Mouse (Mus musculus): ENCODE results near the gene Mvb12a. TPM values are rescaled to one million over a fixed set of nuclear protein-coding genes. Genes with fewer than 3 reads are reported as not detected.

The Mvb12a gene
- polyA plus RNA-seq, 1 experiment from 2014 or later: 50.1 TPM

DNA sequence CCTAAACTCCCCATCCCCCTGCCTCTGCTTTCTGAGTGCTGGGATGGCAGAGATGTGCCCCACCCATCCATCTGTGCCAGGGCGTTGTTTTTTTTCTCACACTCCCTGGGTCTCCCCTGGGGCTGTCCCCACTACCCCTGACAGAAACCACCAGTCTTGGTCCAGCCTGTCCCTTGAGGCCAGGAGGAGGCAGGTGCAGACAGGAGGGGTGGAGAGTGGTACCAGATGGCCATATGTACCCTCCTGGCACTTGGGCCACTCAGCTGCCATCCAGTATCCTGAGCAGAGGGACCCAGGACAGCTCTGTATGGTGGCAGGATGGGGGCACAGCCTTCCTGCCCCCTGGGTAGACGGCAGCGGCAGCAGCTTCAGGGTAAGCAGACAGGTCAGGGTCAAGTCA is 54.7 kb downstream of the Mvb12a start, which contains the start of gene Fam129c:
Gene Fam129c (plus strand): TSS at position 198 of the 400 bp plus-strand sequence.
- DNase-seq (ENCODE audit: low spot score) (no peak), ATAC-seq (replicated peaks; ENCODE audit: low FRiP score) (no peak)
- 94% methylated on average over 3 of the region's 3 CpGs for WGBS
- no peaks in the 10 kb centered on the region for H3K9me3 ChIP-seq (ENCODE audit: control insufficient read depth, low read length)
- H3K27me3 ChIP-seq (ENCODE audit: control insufficient read depth, insufficient read depth, low read length): peaks cover 14% of the 10 kb centered on the region
- H3K4me1 ChIP-seq (replicated peaks; ENCODE audit: control insufficient read depth, insufficient read depth, low read length): peaks cover 7% of the 10 kb centered on the region
- no peak within 1 kb of the TSS for H3K27ac ChIP-seq (ENCODE audit: low read depth, low read length)
- H3K36me3 ChIP-seq (ENCODE audit: control insufficient read depth, insufficient read depth, low read length): no peaks in the 10 kb centered on the region
- H3K4me2 ChIP-seq (ENCODE audit: low read depth, low read length, severe bottlenecking): no peak within 1 kb of the TSS
- no peak within 1 kb of the TSS for H3K9ac ChIP-seq (ENCODE audit: low read length)
- no peak within 1 kb of the TSS for H3K4me3 ChIP-seq (ENCODE audit: low read depth, low read length)

Other genes with a start within 250 kb of the Mvb12a start
- 69.3 and 82.5 TPM in 2 replicates for gene Use1, start 176.1 kb upstream of the Mvb12a start, polyA plus RNA-seq (2014; fragmentation: Nextera tagmentation; extraction: Ambion mirVana)
- gene Ocel1, start 171.6 kb upstream of the Mvb12a start, polyA plus RNA-seq (2014; fragmentation: Nextera tagmentation; extraction: Ambion mirVana): 2.9 and 3.3 TPM in 2 replicates
- gene Nr2f6, start 161.0 kb upstream of the Mvb12a start, polyA plus RNA-seq (2014; fragmentation: Nextera tagmentation; extraction: Ambion mirVana): 49.1 and 51.4 TPM in 2 replicates
- 4.2 and 4.5 TPM in 2 replicates for gene Ushbp1, start 147.1 kb upstream of the Mvb12a start, polyA plus RNA-seq (2014; fragmentation: Nextera tagmentation; extraction: Ambion mirVana)
- gene Babam1, start 146.1 kb upstream of the Mvb12a start, polyA plus RNA-seq (2014; fragmentation: Nextera tagmentation; extraction: Ambion mirVana): 106 and 119 TPM in 2 replicates
- 38.7 and 42.2 TPM in 2 replicates for gene Ankle1, start 136.9 kb upstream of the Mvb12a start, polyA plus RNA-seq (2014; fragmentation: Nextera tagmentation; extraction: Ambion mirVana)
- gene Abhd8, start 79.3 kb upstream of the Mvb12a start, polyA plus RNA-seq (2014; fragmentation: Nextera tagmentation; extraction: Ambion mirVana): 76.6 and 76.7 TPM in 2 replicates
- gene Mrpl34, start 78.0 kb upstream of the Mvb12a start, polyA plus RNA-seq (2014; fragmentation: Nextera tagmentation; extraction: Ambion mirVana): 186 TPM in 2 replicates
- 133 and 146 TPM in 2 replicates for gene Dda1, start 73.7 kb upstream of the Mvb12a start, polyA plus RNA-seq (2014; fragmentation: Nextera tagmentation; extraction: Ambion mirVana)
- 5.7 and 9.3 TPM in 2 replicates for gene Ano8, start 57.0 kb upstream of the Mvb12a start, polyA plus RNA-seq (2014; fragmentation: Nextera tagmentation; extraction: Ambion mirVana)
- 7.9 and 10.8 TPM in 2 replicates for gene Gtpbp3, start 54.8 kb upstream of the Mvb12a start, polyA plus RNA-seq (2014; fragmentation: Nextera tagmentation; extraction: Ambion mirVana)
- gene Plvap, start 31.2 kb upstream of the Mvb12a start, polyA plus RNA-seq (2014; fragmentation: Nextera tagmentation; extraction: Ambion mirVana): 42.5 and 43.4 TPM in 2 replicates
- 0.29 TPM in 1 of 2 replicates, not detected in the other for gene Ccdc194, start 17.2 kb upstream of the Mvb12a start, polyA plus RNA-seq (2014; fragmentation: Nextera tagmentation; extraction: Ambion mirVana)
- gene Bst2, start 5.5 kb upstream of the Mvb12a start, polyA plus RNA-seq (2014; fragmentation: Nextera tagmentation; extraction: Ambion mirVana): 3.1 and 4.9 TPM in 2 replicates
- gene Tmem221, start 15.9 kb downstream of the Mvb12a start, polyA plus RNA-seq (2014; fragmentation: Nextera tagmentation; extraction: Ambion mirVana): 0.15 TPM in 1 of 2 replicates, not detected in the other
- gene Nxnl1, start 23.7 kb downstream of the Mvb12a start, polyA plus RNA-seq (2014; fragmentation: Nextera tagmentation; extraction: Ambion mirVana): not detected in 2 replicates
- 18.4 and 19.1 TPM in 2 replicates for gene Slc27a1, start 26.0 kb downstream of the Mvb12a start, polyA plus RNA-seq (2014; fragmentation: Nextera tagmentation; extraction: Ambion mirVana)
- 218 and 238 TPM in 2 replicates for gene Pgls, start 49.3 kb downstream of the Mvb12a start, polyA plus RNA-seq (2014; fragmentation: Nextera tagmentation; extraction: Ambion mirVana)
- 3.2 and 4.3 TPM in 2 replicates for gene Fam129c, start 54.7 kb downstream of the Mvb12a start, polyA plus RNA-seq (2014; fragmentation: Nextera tagmentation; extraction: Ambion mirVana)
- gene Colgalt1, start 68.1 kb downstream of the Mvb12a start, polyA plus RNA-seq (2014; fragmentation: Nextera tagmentation; extraction: Ambion mirVana): 41.8 and 48.6 TPM in 2 replicates
- 6.5 and 6.6 TPM in 2 replicates for gene Unc13a, start 128.8 kb downstream of the Mvb12a start, polyA plus RNA-seq (2014; fragmentation: Nextera tagmentation; extraction: Ambion mirVana)
- 2.3 TPM in 2 replicates for gene Jak3, start 133.4 kb downstream of the Mvb12a start, polyA plus RNA-seq (2014; fragmentation: Nextera tagmentation; extraction: Ambion mirVana)
- gene Insl3, start 146.3 kb downstream of the Mvb12a start, polyA plus RNA-seq (2014; fragmentation: Nextera tagmentation; extraction: Ambion mirVana): not detected in 2 replicates
- gene B3gnt3, start 158.9 kb downstream of the Mvb12a start, polyA plus RNA-seq (2014; fragmentation: Nextera tagmentation; extraction: Ambion mirVana): 0.51 and 0.64 TPM in 2 replicates
- gene Fcho1, start 182.8 kb downstream of the Mvb12a start, polyA plus RNA-seq (2014; fragmentation: Nextera tagmentation; extraction: Ambion mirVana): 21.3 and 23.2 TPM in 2 replicates